Mouse (Mus musculus) embryonic fibroblast, embryonic 13.5 days (primary cell): Measurements from ENCODE around the gene Calml4.

Experiments used
- CTCF ChIP-seq: IDR thresholded peaks from 2 replicates; pipeline ENCODE4 v1.5.1; 2011; ENCODE audit warnings: mild to moderate bottlenecking, control low read depth, low read length, moderate library complexity, borderline replicate concordance; ENCODE audit not compliant: insufficient read depth
- POLR2A ChIP-seq: IDR thresholded peaks from 2 replicates; pipeline ENCODE4 v1.6.1; 2011; ENCODE audit warnings: low read depth, mild to moderate bottlenecking, control low read depth, low read length, moderate library complexity

- TF ChIP-seq POLR2A, result no peak
- no peak for TF ChIP-seq CTCF
These were observed 29.8 kb upstream of the Calml4 start for GRCm38 (mm10) chr9:62827939-62828652.
